Mouse (Mus musculus): ENCODE results near the gene Rpf2.
A peak's percentile ranks its signal among the peaks of the same experiment; 100 is the strongest.

- no peak for TF ChIP-seq POLR2A (IDR thresholded peaks at IDR 0.05; ENCODE audit: borderline replicate concordance, control insufficient read depth, low read depth, low read length)
- TF ChIP-seq CTCF (IDR thresholded peaks at IDR 0.05; ENCODE audit: control insufficient read depth, insufficient read depth, low read length), result peak; percentile 96
Measured at GRCm38 (mm10) chr10:40212443-40213169, 34.2 kb downstream of the Rpf2 start.
